Mouse (Mus musculus) lung, adult 2 months (tissue): Measurements from ENCODE around the gene Kif9. TPM values are rescaled to one million over a fixed set of nuclear protein-coding genes. Genes with fewer than 3 reads are reported as not detected.

Experiments used
- DNase-seq: peaks from one replicate; pipeline ENCODE4 v3.0.0; 2022
- H3K4me1 ChIP-seq: fragments of 200-500 bp; 2 replicates; pipeline ENCODE4 v1.6.1; 2011; ENCODE audit warnings: low read length; ENCODE audit not compliant: control insufficient read depth, insufficient read depth
- H3K4me3 ChIP-seq: fragments of 200-500 bp; replicated peaks from 2 replicates; pipeline ENCODE3; 2011; ENCODE audit warnings: low read depth, mild to moderate bottlenecking, control low read depth, low read length; ENCODE audit errors: extremely low read depth
- CTCF ChIP-seq: fragments of 200-500 bp; IDR thresholded peaks from 2 replicates; pipeline ENCODE4 v1.5.1; 2011; ENCODE audit warnings: mild to moderate bottlenecking, low read length, control low read depth; ENCODE audit not compliant: insufficient read depth
- POLR2A ChIP-seq: fragments of 200-500 bp; IDR thresholded peaks from 2 replicates; pipeline ENCODE4 v1.6.1; 2011; ENCODE audit warnings: low read depth, mild to moderate bottlenecking, control low read depth, low read length, borderline replicate concordance; ENCODE audit errors: extremely low read depth
- WGBS: fragments of 180-500 bp; shearing (Covaris S2); methylation state at CpG from one replicate; pipeline ENCODE4 v1.1.7; 2018; 5-methylcytosine and 5-hydroxymethylcytosine counted together
- polyA plus RNA-seq: library from polyadenylated mRNA; depleted of rRNA; stranded (reverse); fragments of >200 nt; gene quantifications from 2 replicates; pipeline ENCODE4 v1.2.3, GENCODE M21; 2012

The Kif9 gene
- polyA plus RNA-seq, 1 experiment, result 5.8 TPM

- 58% methylated on average over 5 of the region's 5 CpGs for WGBS
- Histone ChIP-seq H3K4me1 (no peaks in the 10 kb centered on the region), H3K4me3 (no peak overlapping the region)
- no peak for TF ChIP-seq POLR2A
- TF ChIP-seq CTCF, result peak; percentile 29
- no peak for DNase-seq
Observed at GRCm38 (mm10) chr9:110490913-110491312, 14.2 kb downstream of the Kif9 start.

DNA sequence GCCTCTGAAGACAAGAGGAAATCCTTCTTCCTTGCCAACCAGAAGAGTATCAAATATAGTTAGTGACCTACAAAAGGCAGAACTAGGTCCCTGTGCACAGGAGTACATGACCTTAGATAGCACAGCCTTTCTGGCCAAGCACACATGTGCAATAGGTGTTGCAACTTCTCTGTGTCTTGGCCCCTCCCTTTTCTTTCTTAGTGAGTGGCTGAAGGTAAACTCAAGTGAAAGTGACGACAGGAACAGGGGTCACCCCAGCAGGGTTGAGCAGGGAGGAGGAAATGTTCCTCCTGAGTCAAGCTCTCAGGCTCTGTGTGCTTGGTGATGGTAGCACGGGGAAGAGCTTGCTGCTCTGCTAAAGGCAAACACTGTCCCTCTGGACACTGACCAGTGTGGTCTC lies 49.0 kb downstream of the Kif9 start:
- TF ChIP-seq POLR2A, result no peak
- TF ChIP-seq CTCF, result no peak
- WGBS, result 34% methylated on average over 2 of the region's 2 CpGs

DNA sequence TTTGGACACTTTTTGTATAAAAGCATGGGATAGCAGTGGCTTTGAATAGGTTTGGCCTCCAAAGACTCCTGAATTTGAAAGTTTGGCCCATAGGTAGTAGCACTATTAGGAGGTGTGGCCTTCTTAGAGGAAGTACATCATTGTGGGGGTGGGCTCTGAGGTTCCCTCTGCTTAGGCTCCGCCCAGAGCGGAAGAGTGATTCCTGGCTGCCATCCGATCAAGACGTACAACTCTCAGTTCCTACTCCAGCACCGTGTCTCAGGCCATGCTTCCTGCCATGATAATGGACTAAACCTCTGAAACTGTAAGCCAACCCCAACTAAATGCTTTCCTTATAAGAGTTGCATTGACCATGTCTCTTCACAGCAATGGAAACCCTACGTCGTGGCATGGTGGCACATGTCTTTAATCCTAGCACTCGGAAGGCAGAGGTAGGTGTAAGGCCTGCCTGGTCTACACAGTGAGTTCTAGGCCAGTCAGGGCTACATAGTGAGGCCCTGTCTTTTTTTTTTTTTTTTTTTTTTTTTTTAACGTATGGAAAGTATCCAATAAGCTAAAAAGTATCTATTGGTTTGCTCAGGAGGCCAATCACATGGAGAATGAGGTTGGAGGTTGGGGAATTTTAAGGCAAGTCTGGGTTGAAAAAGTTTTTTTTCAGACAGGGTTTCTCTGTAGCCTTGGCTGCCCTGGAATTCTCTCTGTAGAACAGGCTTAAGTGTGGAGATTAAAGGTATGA lies 52.4 kb downstream of the Kif9 start:
- no peak for DNase-seq
- 65% methylated on average over 9 of the region's 9 CpGs for WGBS
- TF ChIP-seq CTCF (no peak), POLR2A (no peak)
- peaks cover 11% of the 10 kb centered on the region for H3K4me1 ChIP-seq
- no peak overlapping the region for H3K4me3 ChIP-seq

More for the DNA sequence above, 49.0 kb downstream of the Kif9 start:
- H3K4me3 ChIP-seq, result no peak overlapping the region
- peak; percentile 22 for DNase-seq
- peaks cover 2% of the 10 kb centered on the region; the same call in 1 of the 2 replicates for H3K4me1 ChIP-seq

- no peak for DNase-seq
- WGBS, result 62% methylated on average over 3 of the region's 3 CpGs
- Histone ChIP-seq H3K4me3 (no peak overlapping the region), H3K4me1 (peaks cover 23% of the 10 kb centered on the region)
- no peak for TF ChIP-seq CTCF
- TF ChIP-seq POLR2A, result no peak
Observed at GRCm38 (mm10) chr9:110530650-110531049, 53.9 kb downstream of the Kif9 start.

GRCm38 (mm10) chr9:110531151-110531791 lies 54.5 kb downstream of the Kif9 start:
- Histone ChIP-seq H3K4me3 (peak overlapping the region; percentile 16), H3K4me1 (peaks cover 21% of the 10 kb centered on the region)
- no peak for DNase-seq
- no peak for TF ChIP-seq CTCF
- TF ChIP-seq POLR2A, result no peak
- 24% methylated on average over 6 of the region's 6 CpGs for WGBS

- under 1% methylated on average over 48 of the region's 53 CpGs for WGBS
Observed at GRCm38 (mm10) chr9:110531914-110532489, 55.2 kb downstream of the Kif9 start.

GRCm38 (mm10) chr9:110532538-110533291 lies 56.0 kb downstream of the Kif9 start, which contains the start of gene Setd2:
Gene Setd2 (plus strand): TSS chr9:110532597.
- DNase-seq, result peak; percentile 83
- peak within 1 kb of the TSS; percentile 87 for H3K4me3 ChIP-seq
- under 1% methylated on average over 85 of the region's 109 CpGs for WGBS
- TF ChIP-seq CTCF (no peak), POLR2A (no peak)
- H3K4me1 ChIP-seq, result peaks cover 27% of the 10 kb centered on the region

More at GRCm38 (mm10) chr9:110531914-110532489, 55.2 kb downstream of the Kif9 start:
- peak; percentile 12; the same call in 1 of the 2 replicates for TF ChIP-seq CTCF
- TF ChIP-seq POLR2A, result peak; percentile 56; the same call in 1 of the 2 replicates
- DNase-seq, result peak; percentile 91
- Histone ChIP-seq H3K4me3 (peak overlapping the region; percentile 87), H3K4me1 (peaks cover 25% of the 10 kb centered on the region)

GRCm38 (mm10) chr9:110533645-110534044 lies 56.9 kb downstream of the Kif9 start:
- H3K4me3 ChIP-seq, result peak overlapping the region; percentile 87
- TF ChIP-seq POLR2A (no peak), CTCF (no peak)
- DNase-seq, result no peak
- H3K4me1 ChIP-seq, result peaks cover 27% of the 10 kb centered on the region
- WGBS, result 11% methylated on average over 5 of the region's 5 CpGs

GRCm38 (mm10) chr9:110535114-110535513 lies 58.4 kb downstream of the Kif9 start:
- DNase-seq, result no peak
- no peak overlapping the region for H3K4me3 ChIP-seq

DNA sequence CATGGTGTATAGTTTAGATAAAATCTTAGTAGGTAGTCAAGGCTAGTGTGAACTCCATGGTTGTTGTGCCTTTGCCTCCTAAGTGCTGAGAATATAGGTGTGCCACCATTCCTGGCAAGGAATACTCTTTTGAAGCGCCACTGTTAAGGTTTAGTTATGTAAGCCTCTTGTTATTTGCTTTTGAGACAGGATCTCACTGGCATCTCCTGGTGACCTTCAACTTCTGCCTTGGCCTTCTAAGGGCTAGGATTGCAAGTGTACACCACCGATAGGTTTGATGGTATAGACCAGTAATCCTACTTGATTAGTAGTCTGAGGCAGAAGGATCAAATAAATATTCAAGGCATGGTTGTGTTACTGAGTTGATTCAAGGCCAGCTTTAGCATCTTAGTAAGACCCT lies 59.9 kb downstream of the Kif9 start:
- DNase-seq, result no peak
- Histone ChIP-seq H3K4me1 (peaks cover 23% of the 10 kb centered on the region), H3K4me3 (no peak overlapping the region)
- WGBS, result 61% methylated on average over 2 of the region's 2 CpGs
- TF ChIP-seq POLR2A (no peak), CTCF (no peak)

More at GRCm38 (mm10) chr9:110535114-110535513, 58.4 kb downstream of the Kif9 start:
- peaks cover 27% of the 10 kb centered on the region for H3K4me1 ChIP-seq
- TF ChIP-seq CTCF (no peak), POLR2A (no peak)
- WGBS, result 61% methylated on average over 2 of the region's 2 CpGs
